Mouse (Mus musculus) embryo, embryonic 10 days (tissue): ENCODE results near the gene Gm10645.
A peak's percentile ranks its signal among the peaks of the same experiment; 100 is the strongest.

Experiments used
- DNase-seq: peaks from one replicate; pipeline ENCODE4 v3.0.0-alpha.2; 2015; ENCODE audit warnings: low spot score

Gm10645 gene

GRCm38 (mm10) chr8:83169127-83169526 lies 3.2 kb upstream of the Gm10645 start:
- no peak for DNase-seq

- DNase-seq: no peak
Observed at GRCm38 (mm10) chr8:83167932-83168331, 2.0 kb upstream of the Gm10645 start.

GRCm38 (mm10) chr8:83165235-83165930 lies 587 bp downstream of the Gm10645 start, which contains the start of gene Tbc1d9:
Gene Tbc1d9 (plus strand): TSS chr8:83165352.
- peak; percentile 80 for DNase-seq

- DNase-seq: no peak
Observed at GRCm38 (mm10) chr8:83160613-83161012, 5.4 kb downstream of the Gm10645 start.

DNA sequence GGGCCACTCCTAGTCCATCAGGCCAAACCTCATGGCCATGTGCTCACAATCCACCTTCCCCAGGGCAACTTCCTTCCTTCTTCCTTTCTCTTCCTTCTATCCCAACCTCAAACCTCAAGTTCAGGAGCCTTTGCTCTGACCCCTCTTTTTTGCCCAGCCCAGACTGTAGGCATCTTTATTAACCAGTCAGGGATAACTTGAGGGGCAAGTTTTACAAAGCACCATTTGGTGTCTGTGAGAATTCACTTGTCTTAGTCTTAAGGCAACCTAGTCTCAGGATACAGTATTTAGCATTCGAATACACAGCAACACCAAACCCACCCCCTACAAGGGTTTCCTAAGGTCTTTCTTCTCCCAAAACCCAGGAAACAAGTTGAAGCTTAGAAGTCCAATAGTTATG lies 6.4 kb downstream of the Gm10645 start:
- DNase-seq: no peak

- DNase-seq: no peak
Observed at GRCm38 (mm10) chr8:83158971-83159370, 7.0 kb downstream of the Gm10645 start.

DNA sequence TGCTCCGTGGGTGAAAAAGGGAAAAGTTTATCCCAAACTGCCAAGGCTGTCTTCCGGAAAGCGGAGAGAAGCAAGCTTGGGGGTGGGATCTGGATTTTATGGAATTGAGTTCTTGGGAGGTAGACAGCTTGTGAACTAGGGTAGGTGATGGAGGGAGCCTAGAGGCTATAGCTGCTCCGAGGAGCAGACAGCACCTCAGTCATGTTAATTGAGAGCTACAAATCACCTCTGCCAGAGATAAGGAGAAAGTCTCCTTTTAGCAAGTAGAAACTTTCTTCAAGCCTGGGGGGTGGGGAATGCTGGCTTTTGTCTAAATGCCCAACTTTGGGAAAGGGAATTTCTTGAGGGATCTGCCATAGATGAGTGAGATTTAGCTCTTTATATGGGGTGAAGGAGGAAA lies 10.9 kb downstream of the Gm10645 start:
- no peak for DNase-seq

- DNase-seq: no peak
Observed at GRCm38 (mm10) chr8:83152470-83152869, 13.5 kb downstream of the Gm10645 start.

DNA sequence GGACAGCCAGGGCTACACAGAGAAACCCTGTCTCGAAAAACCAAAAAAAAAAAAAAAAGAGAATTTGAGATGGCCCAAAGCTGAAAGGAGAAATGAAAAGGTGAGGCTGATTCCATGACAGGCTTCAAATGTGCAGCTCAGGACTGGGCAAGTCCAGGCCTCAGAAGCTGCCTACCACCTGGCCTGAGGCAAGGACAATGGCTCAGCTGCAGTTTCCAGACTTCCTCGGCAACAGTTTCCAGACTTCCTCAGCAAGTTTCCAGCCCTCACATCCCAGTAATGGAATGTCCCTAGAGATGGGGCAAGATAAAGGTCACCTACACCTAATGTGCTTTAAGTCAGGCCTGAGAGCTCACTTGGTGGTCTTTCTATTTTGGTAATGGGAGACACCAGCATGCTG lies 13.9 kb downstream of the Gm10645 start:
- DNase-seq: no peak

- no peak for DNase-seq
Observed at GRCm38 (mm10) chr8:83149124-83149523, 16.8 kb downstream of the Gm10645 start.

GRCm38 (mm10) chr8:83145421-83145820 lies 20.5 kb downstream of the Gm10645 start:
- no peak for DNase-seq

DNA sequence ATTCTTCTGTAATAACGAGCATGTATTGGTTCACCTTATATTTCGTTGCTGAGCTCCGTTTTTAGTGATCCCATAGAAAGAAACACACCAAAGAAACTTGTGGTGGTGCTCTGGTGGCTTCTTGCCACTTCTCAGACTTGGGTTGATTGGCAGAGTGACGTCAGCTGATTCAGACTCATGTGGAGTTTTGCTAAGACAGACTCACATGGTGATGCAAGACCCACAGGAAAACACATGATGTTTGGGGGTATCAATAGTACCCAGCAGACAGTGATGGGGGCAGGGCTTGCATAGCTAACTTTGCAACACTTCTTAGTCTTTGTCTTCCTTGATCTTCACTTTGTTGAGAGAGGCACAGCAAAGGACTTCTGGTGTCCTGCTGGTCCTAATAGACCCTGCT lies 21.4 kb downstream of the Gm10645 start:
- DNase-seq: no peak

DNA sequence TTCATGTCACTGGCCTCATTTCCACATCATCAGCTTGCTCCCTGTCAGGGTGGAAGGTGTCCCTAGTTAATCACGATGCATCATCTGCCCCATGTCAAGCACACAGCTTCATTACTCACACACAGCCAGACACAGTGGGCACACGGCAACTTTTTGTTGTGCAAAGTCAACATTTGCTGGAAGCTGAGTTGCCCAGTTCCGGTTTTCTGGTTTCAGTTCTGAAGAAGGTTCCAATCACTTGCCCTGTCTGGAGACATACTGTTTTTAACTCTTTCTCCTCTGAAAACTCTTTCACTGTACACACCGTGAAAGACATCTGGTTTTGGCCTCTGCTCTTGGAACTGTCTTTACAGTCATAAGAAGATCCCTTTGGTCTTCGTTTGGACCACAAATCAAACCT lies 24.6 kb downstream of the Gm10645 start:
- no peak for DNase-seq

DNA sequence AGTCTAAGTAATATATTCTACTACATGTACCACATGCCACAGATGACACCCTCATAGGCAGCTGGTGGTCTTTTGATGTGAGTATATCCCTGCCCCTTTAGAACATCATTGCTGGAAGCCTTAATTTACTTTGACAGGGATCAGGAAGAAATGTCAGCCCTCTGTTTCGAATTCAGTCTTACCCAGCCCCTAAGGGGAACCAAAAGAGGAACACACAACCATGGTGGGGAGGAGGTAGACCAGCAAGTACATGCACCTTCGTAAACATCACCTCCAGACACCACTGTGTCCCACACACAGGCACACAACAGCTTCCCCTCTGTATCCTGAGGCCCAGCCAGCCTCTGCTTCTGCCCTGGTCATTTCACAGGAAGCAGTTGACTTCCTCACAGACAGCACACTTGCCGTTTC lies 25.3 kb downstream of the Gm10645 start:
- DNase-seq: no peak

DNA sequence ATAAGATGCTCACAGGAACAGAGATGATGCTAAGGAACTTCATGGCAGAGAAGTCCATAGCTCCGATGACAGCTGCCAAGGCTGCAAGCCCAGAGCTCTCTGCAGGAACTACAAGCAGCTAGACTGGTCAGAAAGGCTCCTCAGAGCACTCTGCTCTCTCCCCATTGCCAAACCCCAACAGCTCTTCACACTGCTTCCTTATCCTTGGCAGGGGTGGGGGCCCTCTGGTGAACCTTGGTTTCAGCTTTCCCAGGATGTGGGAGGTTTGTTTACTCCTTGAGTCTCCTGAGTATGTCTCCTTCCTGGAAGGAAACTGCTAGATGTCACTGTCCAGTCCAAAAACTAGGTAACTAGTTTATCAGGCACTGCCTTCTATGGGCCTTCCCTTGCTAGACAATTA lies 25.9 kb downstream of the Gm10645 start:
- no peak for DNase-seq

- DNase-seq: no peak
Observed at GRCm38 (mm10) chr8:83135086-83135485, 30.9 kb downstream of the Gm10645 start.
